Mouse (Mus musculus) lung, postnatal 14 days (tissue): ENCODE results near the gene Axin1.
"Not testable (repeated sequence)": the region's sequence is repeated elsewhere in the genome, so short reads cannot be mapped to it uniquely, and the experiment has no call there.

Experiments
- DNase-seq: peaks from one replicate; pipeline ENCODE4 v3.0.0; 2021

The Axin1 gene

GRCm38 (mm10) chr17:26122431-26123140 lies 15.9 kb upstream of the Axin1 start:
- no peak for DNase-seq

GRCm38 (mm10) chr17:26123267-26123684 lies 15.2 kb upstream of the Axin1 start, which contains the start of gene Mrpl28:
Mrpl28 (plus strand) TSS chr17:26123500.
- DNase-seq = peak; percentile 94

GRCm38 (mm10) chr17:26124560-26124959 lies 13.9 kb upstream of the Axin1 start:
- no peak for DNase-seq

- no peak for DNase-seq
Measured at GRCm38 (mm10) chr17:26125226-26125625, 13.3 kb upstream of the Axin1 start.

GRCm38 (mm10) chr17:26131062-26131732 lies 7.3 kb upstream of the Axin1 start:
- DNase-seq = no peak

GRCm38 (mm10) chr17:26131856-26132853 lies 6.3 kb upstream of the Axin1 start:
- no peak for DNase-seq

GRCm38 (mm10) chr17:26137106-26137750 lies 1.3 kb upstream of the Axin1 start:
- DNase-seq = no peak

- no peak for DNase-seq
Measured at GRCm38 (mm10) chr17:26137751-26138130, 747 bp upstream of the Axin1 start.

GRCm38 (mm10) chr17:26138901-26139381 lies 453 bp downstream of the Axin1 start:
- peak; percentile 47 for DNase-seq

- DNase-seq = no peak
Measured at GRCm38 (mm10) chr17:26142796-26143195, 4.3 kb downstream of the Axin1 start.

- DNase-seq = no peak
Measured at GRCm38 (mm10) chr17:26143386-26143785, 4.9 kb downstream of the Axin1 start.

GRCm38 (mm10) chr17:26149056-26149455 lies 10.6 kb downstream of the Axin1 start:
- DNase-seq = no peak

GRCm38 (mm10) chr17:26151886-26152630 lies 13.6 kb downstream of the Axin1 start:
- DNase-seq = no peak

- no peak for DNase-seq
Measured at GRCm38 (mm10) chr17:26162736-26163135, 24.2 kb downstream of the Axin1 start.

- no peak for DNase-seq
Measured at GRCm38 (mm10) chr17:26168039-26168438, 29.6 kb downstream of the Axin1 start.

- DNase-seq = not testable (repeated sequence)
Measured at GRCm38 (mm10) chr17:26175248-26175647, 36.8 kb downstream of the Axin1 start.

GRCm38 (mm10) chr17:26178611-26179010 lies 40.1 kb downstream of the Axin1 start:
- DNase-seq = no peak

- no peak for DNase-seq
Measured at GRCm38 (mm10) chr17:26181179-26181578, 42.7 kb downstream of the Axin1 start.

- DNase-seq = no peak
Measured at GRCm38 (mm10) chr17:26187592-26187991, 49.1 kb downstream of the Axin1 start.

GRCm38 (mm10) chr17:26188091-26188805 lies 49.8 kb downstream of the Axin1 start:
- DNase-seq = no peak

GRCm38 (mm10) chr17:26191486-26191885 lies 53.0 kb downstream of the Axin1 start:
- not testable (repeated sequence) for DNase-seq
